Mouse (Mus musculus) retina, postnatal 7 days (tissue): ENCODE results near the gene Mark3.
"Not testable (repeated sequence)": the region's sequence is repeated elsewhere in the genome, so short reads cannot be mapped to it uniquely, and the experiment has no call there.

ENCODE experiments used
- DNase-seq: peaks from one replicate; pipeline ENCODE4 v3.0.0-alpha.2; 2012; ENCODE audit warnings: low read depth, low spot score

Mark3 gene

DNA sequence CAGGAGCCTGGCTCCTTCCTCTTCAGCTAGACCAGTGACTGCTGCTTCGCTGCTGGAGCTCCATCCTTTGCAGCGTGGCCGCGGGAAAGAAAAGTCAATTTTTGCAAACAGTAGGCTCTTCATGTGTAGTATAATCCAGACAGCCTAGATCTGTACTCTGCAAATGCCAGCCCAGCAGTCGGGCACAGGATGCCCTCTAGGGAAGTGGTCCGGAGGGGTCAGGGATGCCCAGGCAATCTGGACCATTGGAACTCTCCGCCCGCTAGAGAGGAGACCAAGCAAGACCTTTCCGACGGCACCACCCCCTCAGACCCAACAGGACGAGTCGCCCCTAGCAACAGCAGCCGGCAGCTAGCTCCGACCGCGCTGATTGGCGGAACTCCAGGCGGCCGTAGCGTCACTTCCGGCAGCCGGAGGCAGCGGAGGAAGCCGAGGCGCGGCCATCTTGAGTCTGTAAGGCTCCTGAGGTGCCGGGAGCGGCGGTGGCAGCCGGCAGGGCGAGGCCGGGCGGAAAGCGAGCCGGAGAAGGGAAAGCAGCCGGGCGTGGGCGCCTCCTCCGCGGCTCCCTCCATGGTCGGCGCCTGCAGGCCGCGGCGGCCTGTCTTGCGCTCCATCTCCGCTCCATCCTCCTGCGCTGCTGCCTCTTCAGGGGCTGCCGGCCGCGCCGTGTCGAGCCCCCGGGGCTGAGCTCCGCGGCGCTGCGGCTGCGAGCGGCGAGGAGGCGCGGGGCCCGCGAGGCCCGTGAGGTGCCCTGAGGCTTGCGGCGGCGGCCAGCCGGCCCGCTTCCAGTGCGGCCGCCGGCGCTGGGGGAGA is at the start of gene Mark3:
TSS of gene Mark3 (plus strand) at position 450 of the 813 bp plus-strand sequence.
- DNase-seq, result peak; percentile 92

DNA sequence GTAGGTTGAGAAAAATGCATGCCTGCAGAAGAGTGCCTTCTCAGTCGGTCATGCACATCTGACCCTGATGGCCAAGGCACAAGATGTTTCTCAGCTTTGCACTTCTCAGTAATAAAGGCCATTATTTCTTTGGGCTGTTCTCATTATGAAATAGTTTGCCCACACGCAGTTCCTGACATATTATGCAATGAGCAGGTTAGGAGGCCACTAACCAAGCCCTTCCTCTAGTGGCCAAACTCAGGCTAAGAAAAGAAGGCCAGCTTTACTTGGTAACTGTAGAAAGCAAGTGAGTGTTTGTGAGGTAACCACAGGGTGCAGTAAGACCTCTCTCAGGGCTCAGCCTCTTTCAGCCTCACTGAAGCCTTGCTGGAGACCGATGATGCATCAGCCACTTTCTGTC is 49.4 kb upstream of the Mark3 start:
- DNase-seq, result no peak

DNA sequence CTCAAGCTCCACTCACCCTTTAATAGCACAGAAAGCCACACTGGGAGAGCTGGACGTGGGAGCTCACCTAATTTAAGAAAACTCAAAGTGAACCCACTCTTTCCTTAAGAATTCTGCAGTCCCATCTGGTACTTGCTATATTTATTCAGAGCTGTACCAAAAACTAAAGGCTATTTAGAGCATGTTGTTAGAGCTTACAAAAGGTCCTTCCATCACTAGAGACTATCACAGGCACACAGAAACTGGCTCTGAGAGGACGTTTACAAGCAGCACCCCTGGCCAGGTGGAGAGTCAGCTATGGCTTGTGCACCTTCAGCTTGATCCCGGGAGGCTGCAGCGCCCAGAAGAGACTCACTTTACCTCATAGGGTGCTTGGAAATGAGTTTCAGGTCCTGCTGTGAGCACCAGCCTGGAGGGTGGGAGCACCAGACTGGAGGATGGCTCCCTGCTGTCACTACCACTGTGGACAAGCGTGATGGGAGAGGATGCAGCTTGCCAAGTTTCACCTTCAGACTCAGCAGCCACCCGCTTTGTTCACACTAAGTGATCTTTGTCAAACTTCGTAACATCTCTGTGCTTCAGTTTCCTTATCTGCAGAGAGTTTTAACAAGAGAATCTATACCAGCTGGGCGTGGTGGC is 46.6 kb upstream of the Mark3 start:
- DNase-seq, result no peak

DNA sequence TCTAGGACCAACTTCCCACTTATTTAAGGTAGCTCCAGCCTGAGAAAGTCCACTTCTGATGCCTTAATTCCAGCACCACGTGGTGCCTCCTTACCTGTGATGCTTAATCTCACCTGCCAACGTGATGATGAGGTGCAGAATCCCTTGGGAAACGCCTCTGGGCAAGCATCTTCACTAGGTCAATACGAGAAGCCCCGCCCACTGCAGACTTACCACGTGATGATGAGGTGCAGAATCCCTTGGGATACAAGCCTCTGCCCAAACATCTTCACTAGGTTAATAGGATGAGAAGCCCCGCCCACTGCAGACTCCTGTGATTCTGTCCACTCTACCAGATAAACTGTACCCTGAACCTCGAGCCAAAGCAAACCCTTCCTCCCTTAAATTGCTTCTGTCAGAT is 45.1 kb upstream of the Mark3 start:
- no peak for DNase-seq

DNA sequence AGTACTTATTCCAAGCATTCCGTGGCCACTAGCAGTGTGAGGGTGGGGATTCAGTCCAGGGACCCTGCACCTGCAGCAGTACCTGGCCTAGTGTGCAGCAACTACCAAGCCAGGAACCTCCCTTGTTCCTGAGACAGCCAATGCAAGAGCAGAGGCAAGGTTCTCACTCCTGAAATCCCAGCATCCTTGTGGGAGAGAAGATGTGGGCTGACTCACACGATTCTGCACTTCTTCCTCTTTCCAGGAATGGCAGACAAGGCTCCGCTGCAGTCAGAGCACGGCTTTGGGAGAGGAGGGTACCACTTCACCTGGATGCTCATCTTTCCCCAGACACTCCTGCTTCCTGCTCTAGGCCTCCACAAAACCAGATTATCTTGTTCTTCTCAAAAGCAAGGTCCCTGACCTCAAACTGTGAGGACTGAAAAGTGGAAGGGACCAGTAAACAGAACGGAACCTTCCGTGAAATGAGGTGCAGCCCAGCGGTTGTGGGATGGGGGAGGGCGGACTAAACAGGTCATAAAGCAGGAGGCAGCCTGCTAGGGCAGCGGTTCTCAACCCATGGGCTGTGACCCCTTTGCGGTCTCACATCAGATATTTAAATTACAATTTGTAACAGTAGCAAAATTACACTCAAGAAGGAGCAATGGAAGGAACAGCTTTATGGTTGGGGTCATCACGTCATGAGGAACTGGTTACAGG is 41.1 kb upstream of the Mark3 start:
- no peak for DNase-seq

DNA sequence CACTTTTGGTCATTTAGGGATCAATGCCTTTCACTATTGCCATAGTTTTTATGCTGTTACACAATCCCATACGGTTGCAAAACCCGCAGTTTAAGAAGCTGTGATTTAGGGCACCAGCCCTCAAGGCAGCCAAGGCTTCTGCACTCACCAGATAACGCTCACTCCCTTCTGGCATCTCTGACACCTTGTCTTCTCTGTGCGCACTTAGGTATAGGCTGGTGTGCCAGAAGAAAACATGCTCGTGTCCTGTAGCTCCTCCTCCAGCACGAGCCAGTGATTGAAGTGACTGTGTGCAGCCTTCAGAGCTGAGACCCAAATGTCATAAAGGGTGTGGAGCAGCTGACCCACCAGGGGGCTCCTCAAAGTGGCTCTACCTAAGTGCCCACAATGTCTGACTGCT is 39.0 kb upstream of the Mark3 start:
- DNase-seq, result no peak

DNA sequence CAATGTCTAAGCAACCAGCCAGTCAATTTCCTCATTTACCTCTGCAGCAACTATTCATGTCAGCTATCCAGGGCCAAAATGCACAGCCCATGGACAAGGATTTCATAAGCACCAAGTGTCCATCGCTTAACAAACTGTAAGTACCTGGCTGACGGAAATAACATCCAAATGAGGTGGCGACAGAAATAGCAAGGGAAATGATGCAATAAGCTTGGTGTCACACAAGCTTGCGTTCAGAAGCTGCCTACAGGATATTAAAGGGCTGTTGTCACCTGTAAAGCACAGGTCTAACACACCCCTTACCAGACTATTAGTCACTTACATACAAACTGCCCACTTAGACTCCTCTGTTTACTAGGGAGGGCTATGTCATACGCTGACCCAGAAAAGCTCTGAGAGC is 38.6 kb upstream of the Mark3 start:
- DNase-seq, result no peak

DNA sequence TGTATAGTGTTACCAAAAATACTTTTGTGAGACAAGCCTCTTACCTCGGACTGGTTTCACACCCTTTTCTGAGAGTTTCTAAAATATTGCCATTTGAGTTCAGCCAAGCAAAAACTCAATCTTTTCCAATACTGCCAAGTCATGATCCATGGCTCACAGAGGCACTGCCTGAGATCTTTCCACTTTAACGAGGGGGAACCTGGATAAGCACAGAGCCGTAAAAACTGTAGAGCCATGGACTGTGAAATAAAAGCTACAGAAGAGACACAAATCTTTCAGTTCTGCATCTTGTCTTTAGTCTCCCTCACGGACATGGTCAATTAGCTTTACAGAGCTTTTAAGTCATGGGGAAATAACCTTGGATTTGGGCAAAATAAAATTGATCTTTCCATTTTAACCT is 37.6 kb upstream of the Mark3 start:
- no peak for DNase-seq

DNA sequence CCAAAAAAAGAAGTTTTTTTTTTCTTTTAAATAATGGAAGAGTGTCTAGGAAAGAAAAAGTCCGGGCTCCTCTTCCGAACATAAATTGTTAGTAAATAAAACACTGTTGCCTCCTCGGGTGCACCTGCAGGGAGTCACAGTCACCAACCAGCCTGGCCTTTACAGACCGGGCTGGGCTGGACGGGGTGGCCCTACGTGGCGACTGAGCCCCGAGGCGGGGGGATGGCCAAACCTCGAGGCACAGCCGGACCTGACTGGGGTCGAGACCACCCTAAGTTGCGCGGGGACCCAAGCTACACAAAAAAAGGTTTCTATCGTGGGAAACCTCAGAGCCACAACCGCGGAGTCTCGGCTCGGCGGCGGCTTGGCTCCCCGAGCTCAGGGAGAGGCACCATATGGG is 37.0 kb upstream of the Mark3 start:
- DNase-seq, result no peak

DNA sequence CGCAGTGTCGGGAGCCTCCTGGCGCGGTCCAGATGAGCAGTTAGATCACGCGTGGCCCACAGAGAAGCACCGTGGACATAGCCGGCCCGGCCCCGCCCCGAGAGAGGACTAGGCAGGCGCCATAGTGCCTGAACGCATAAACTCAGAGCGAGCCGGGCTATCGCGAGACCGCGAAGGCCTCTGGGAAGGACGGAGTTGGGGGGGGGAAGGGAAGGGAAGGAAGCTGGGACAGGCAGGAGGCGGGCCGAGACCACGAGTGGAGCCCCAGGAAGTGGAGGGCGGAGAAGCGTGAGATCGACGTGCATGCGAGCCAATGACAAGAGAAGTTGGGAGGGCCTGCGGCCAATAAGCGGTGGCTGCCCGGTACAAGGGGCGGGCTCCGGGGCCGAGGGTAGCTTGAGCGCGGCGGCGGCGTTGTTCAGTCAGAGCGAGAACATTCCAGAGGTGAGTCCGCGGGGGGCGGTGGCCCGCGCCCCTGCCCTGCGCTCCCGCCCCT is 36.5 kb upstream of the Mark3 start, which contains the start of gene Eif5:
TSS of gene Eif5 (plus strand) at position 221 of the 496 bp plus-strand sequence.
- DNase-seq, result peak; percentile 99

DNA sequence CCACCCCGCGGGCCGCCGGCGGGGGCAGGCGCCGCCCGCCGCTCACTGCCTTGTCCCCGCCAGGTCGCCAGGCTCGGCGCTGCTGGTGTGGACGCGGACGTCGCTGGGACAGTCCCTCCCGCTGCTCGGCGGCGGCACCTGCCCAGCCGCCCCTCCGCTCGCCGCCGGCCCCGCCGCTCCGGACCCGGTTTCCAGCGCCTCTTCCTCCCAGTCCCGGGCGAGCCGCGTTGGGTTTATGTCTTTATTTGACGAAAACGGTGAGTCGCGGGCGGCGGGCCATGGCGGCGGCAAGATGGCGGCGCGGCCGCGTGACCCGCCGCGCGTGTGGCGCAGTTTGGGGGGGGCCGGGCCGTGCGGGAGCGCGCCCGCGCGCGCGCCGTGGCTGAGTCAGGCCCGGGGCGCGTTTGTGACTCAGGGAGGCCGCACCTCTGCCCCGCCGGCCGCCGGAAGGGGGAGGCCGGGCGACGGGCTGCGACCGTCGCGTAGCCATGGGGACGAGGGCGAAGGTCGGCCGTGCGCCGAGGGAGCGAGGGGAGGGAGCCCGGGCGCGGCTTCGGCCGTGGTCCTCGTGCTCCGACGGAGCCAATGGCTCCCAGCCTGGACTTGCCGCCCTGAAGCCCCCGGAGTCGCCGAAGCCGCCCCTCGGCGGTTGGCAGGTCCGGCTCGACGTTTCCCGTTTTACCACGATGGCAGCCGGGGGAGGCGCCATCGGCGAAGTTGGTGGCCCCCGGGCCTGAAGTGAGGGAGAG is 35.9 kb upstream of the Mark3 start:
- DNase-seq, result peak; percentile 84

DNA sequence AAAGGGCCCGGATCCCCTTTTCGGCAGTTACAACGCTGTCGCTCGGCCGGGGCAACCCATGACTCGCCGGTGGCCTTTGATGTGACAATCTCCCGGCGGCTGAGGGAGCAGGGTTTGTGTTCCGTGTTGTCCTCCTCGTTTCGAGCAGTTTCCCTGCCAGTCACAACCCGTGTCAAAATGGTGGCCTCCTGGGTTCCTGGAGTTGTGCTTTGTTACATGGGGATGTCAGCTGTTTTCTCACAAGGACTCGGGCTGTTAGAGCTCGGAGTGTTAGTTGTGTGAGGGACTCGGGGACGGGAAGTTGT is 35.3 kb upstream of the Mark3 start:
- DNase-seq, result no peak

DNA sequence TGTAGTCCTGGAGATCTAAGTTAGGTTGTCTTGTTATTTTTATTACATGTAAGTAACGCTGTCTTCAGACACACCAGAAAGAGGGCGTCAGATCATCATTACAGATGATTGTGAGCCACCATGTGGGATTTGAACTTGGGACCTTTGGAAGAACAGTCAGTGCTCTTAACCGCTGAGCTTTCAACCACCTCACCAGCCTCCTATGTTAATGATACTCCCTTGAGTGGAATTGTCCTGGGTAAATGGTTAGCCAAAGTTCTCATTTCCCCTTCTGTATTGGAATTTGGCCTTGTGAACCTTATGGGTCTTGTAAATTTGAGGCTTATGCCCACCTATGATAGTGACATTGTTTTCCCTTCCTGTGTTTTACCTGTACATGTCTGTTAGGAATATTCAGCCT is 27.3 kb upstream of the Mark3 start:
- no peak for DNase-seq

DNA sequence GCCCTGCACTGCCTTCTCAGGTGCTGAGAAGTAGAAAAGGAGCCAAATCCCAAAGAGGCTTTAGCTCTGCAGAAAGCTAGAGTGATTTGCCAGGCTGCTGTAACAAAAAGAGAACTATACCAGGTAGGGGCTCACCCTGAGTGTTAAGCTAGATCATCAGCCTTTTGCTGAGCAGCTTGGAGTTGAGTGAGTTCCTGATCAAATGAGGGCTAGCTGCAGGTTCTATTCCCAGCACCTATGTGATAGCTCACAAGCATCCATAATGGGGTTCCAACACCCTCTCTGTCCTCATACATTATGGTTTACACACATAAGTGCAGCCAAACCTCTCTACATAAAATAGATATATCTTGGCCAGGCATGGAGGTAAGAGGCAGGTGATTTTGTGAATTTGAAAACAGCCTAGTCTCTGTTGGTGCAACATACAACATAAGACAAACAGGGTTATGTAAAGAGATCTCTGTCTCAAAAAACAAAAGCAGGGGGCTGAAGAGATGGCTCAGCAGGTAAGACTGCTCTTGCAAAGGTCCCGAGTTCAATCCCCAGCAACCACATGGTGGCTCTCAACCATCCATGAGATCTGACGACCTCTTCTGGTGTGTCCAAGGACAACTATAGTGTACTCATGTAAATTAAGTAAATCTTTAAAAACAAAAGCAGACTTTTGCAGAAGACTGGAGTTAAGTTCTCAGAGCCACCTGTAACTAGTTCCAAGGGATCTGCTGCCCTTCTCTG is 25.6 kb upstream of the Mark3 start:
- no peak for DNase-seq

DNA sequence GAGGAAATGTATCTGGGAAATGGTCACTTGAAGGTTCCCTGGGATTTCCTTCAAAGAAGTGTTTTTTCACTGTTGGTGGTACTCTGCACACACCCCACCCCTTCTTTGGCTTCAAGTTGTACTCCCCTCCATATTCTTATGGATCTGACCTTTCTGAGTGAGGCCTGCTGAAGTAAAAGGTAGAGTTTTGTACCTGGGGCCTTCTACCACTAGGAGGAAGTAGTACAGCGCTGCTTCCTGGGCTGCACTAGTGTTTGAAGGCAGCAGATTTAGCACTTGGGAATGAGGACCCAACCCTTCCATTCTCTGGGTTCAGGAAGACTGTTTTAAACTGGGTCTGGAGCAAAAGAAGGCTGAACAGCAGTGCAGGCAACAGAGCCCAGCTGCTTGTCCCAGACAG is 23.6 kb upstream of the Mark3 start:
- DNase-seq, result no peak

DNA sequence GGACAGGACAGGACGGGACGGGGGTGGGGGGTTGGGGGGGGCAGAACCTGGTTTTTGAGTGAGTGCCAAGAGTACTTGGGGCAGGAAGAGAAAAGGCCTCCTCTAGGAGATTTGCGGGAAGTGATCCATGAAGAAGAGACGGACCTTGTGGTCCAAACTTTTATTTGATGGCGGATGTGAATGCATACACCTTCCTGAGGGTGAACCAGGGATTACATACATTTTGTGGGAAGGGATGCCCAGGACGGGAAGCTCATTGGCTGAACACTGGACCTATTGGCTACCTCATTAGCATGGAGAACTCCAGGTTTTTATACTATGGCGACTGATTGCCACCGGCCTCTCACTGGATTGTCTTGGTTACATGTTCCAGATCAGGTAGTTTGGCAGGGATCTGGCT is 22.0 kb upstream of the Mark3 start:
- DNase-seq, result no peak

DNA sequence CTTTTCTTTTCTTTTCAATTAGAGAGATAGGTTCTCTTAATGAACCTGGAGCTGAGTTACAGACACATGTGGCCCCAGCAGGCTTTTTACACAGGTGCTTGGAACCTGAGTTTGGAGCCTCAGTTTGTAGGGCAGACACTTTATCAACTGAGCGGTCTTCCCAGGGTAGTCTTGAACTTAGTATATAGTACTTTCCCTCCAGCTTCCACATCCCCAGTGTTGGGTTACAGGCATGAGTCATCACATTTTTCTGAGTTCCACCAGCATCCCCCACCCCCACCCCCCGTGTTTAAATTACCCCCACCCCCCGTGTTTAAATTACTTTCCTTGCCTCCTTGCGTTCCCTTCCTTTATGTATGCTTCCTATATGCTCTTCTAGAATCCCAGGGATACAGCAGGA is 19.0 kb upstream of the Mark3 start:
- no peak for DNase-seq

DNA sequence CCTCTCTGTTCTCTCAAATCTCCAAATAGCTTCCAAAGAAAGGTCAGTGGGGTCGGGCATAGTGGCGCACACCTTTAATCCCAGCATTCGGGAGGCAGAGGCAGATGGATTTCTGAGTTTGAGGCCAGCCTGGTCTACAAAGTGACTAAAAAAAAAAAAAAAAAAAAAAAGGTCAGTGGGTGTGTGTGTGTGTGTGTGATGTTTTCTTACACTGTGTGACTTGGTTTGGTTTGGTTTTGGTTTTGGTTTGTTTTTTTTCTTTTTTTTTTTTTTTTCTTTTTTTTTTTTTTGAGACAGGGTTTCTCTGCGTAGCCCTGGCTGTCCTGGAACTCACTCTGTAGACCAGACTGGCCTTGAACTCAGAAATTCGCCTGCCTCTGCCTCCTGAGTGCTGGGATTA is 18.4 kb upstream of the Mark3 start:
- not testable (repeated sequence) for DNase-seq

DNA sequence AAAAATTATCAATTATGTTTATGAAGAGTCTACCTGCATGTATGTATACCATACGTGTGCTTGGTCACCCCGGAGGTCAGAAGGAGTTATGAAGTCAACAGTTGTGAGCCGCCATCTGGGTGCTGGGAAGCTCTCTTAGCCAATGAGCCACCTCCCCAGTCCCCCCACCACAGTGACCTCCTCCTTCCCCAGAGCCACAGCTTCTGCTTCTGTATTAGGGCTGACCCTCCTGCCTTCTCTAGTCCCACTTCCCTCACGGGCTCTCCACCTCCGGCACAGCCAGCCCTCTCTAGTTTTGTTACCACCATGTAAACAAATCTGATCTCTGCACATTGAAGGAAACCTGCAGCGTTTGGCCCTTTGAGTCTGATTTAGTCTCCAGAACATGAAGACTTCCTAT is 16.8 kb upstream of the Mark3 start:
- DNase-seq, result no peak

DNA sequence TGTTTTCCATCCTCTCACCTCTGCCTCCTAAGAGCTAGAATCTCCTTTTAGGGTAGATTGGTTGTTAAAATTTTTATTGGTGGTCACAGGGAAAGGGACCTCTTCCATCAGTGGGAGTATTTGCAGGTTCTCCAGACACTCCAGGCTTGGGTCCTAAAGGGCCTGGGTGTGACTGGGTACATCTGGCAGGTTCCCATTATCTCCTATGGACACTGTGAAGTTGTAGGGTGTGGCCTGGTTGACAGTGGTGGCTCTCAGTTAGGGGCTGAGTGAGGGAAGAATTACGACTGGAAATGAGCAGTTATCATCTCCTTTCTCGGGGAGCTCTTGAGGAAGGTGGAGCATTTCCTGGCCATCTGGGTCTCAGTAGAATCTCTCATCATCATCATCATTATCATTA is 15.7 kb upstream of the Mark3 start:
- no peak for DNase-seq

DNA sequence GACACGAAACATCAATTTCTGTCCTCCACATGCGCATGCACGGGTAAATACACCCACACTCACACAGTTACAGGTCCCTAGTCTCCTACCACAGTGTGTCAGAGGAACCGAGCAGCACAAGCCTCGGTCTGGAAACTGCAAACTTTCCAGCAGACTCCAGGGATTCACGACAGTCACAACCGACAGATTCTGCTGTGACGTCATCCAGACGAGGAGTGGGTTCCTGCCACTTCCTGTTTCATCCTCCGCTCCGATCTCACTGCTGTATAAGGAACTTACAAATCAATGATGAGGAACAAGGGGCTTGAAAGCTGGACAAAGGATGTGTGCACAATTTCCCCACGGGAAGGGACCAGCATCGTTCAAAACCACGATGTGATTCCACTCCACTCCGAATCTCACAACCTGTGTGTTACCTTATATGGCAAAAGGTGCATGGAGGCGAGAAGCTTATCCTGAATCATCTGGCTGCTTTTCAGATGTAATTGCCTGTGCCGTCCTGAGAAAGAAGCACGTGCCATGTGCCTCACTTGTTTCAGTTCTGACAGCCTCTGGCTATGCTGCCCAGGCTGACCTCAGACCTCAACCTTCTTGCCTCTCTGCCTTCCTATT is 14.6 kb upstream of the Mark3 start:
- no peak for DNase-seq
